8 mouse cellular contexts compared by ENCODE assay signal in the genomic region with DNA sequence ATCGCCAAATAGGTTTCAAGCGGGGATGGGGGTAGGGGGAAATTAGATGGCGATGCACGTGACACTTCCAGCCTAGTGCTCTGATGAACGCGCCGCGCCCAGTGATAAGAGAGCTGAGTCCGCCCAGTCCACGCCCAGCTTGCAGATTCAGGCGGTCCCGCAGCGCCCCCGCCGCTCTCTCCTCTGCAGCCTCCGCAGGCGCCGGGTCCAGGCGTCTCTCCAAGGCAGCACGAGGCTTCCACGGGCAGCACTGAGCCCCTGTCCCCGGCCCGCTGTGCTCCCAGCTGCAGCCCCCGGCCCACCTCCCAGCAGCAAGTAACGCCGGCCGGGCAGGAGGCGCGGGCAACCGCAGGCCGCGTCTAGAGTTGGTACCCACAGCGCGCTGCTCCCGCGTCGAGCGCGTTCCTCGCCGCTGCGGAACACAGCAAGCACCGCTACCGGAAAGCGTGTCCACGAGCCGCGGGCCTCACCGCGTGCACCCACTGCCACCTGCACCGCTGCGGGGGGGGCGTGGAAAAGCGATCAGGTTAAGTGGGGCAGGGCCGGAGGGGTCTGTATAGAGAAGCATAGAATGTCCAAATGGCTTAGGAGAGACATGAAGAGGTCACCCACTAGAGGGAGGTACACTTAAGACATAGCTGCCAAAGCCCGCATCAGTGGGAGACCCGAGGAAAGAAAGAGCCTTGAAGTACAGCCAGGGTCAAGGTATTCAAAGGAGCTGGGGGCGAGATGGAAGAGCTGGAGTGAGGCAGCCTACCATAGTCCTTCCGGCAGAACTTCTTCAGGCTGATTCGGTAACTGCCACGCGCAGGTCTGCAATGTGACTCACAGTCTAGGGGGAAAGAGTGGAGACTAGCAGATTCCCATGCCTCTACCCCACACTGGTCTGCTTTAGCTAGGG. TPM values are rescaled to one million over a fixed set of nuclear protein-coding genes. Genes with fewer than 3 reads are reported as not detected.
A peak's percentile ranks its signal among the peaks of the same experiment; 100 is the strongest.
DNase-seq lines count a peak whose midpoint lies in the region; ATAC-seq lines count a peak whose summit lies in the region.

No protein-coding gene starts in this region.

- no peaks in the 10 kb centered on the region for H3K27me3 ChIP-seq in embryonic facial prominence, embryonic 15.5 days
- peaks cover 26% of the 10 kb centered on the region for H3K27me3 ChIP-seq in lung, embryonic 15.5 days

- H3K4me3 ChIP-seq in embryonic facial prominence, embryonic 15.5 days (replicated peaks), result peak overlapping the region; percentile 72
- H3K4me3 ChIP-seq in lung, embryonic 15.5 days, result peak overlapping the region; percentile 75

- 5% methylated on average over 62 of the region's 62 CpGs for WGBS in embryonic facial prominence, embryonic 15.5 days
- WGBS in lung, embryonic 15.5 days, result 4% methylated on average over 62 of the region's 62 CpGs

- intact Hi-C loops in heart, postnatal 14 days (cut with DNase I), result loop anchor here (5.0 kb wide), 1 partner anchor 46 kb away; a partner anchor contains a TSS

- H3K4me1 ChIP-seq in embryonic facial prominence, embryonic 15.5 days, result peaks cover 85% of the 10 kb centered on the region
- peaks cover 73% of the 10 kb centered on the region for H3K4me1 ChIP-seq in lung, embryonic 15.5 days

- peak overlapping the region; percentile 90 for H3K4me2 ChIP-seq in embryonic facial prominence, embryonic 15.5 days (replicated peaks)
- peak overlapping the region; percentile 98 for H3K4me2 ChIP-seq in lung, embryonic 15.5 days

- H3K9me3 ChIP-seq in embryonic facial prominence, embryonic 15.5 days (replicated peaks), result no peaks in the 10 kb centered on the region
- H3K9me3 ChIP-seq in lung, embryonic 15.5 days, result no peaks in the 10 kb centered on the region

- no peaks in the 10 kb centered on the region for H3K36me3 ChIP-seq in embryonic facial prominence, embryonic 15.5 days
- no peaks in the 10 kb centered on the region for H3K36me3 ChIP-seq in lung, embryonic 15.5 days

- H3K9ac ChIP-seq in embryonic facial prominence, embryonic 15.5 days, result peak overlapping the region; percentile 28; the same call in 1 of the 2 replicates
- H3K9ac ChIP-seq in lung, embryonic 15.5 days, result peak overlapping the region; percentile 76

- peak overlapping the region; percentile 49; the same call in 1 of the 2 replicates for H3K27ac ChIP-seq in embryonic facial prominence, embryonic 15.5 days (replicated peaks)
- H3K27ac ChIP-seq in lung, embryonic 15.5 days, result peak overlapping the region; percentile 59; the same call in 1 of the 2 replicates

- DNase-seq in adrenal gland, postnatal 25 days, result peak; percentile 65
- peak; percentile 41 to 56 for DNase-seq in heart, postnatal 14 days
- peak; percentile 84 for DNase-seq in layer of hippocampus, adult 9-11 months
- DNase-seq in retina, postnatal 1 day, result peak; percentile 70

- peak; percentile 63 for ATAC-seq in CD4-positive, CD25-positive, alpha-beta regulatory T cell, adult 4 months
- no peak for ATAC-seq in embryonic facial prominence, embryonic 15.5 days (ENCODE audit: insufficient number of reproducible peaks, low FRiP score, low TSS enrichment, low read depth)
- ATAC-seq in lung, embryonic 15.5 days (ENCODE audit: borderline replicate concordance, extremely low read depth, low FRiP score, low TSS enrichment), result 0 out of 2 replicates have a peak, but pooled peaks have one; percentile 8
- no peak for ATAC-seq in activated CD4-positive, CD25-positive, alpha-beta regulatory T cell, adult 4 months

RNA-seq across cellular contexts. Expression of a gene that starts 1.3 kb away (rescaled TPM):
- under 1 TPM; 0.47 to 0.62 TPM for polyA plus RNA-seq in CD4-positive, CD25-positive, alpha-beta regulatory T cell, adult 4 months (2017; shearing (Covaris generic))
- 13.8 and 22.4 TPM in 2 replicates for total RNA-seq in adrenal gland, postnatal 25 days (2021)
- polyA plus RNA-seq in embryonic facial prominence, embryonic 15.5 days (2015; fragmentation: Nextera tagmentation; extraction: Ambion mirVana), result 5.5 and 8.6 TPM in 2 replicates
- 1 to 10 TPM; 8.7 to 9.3 TPM for total RNA-seq in heart, postnatal 14 days (2021)
- 4.7 and 5.4 TPM in 2 replicates for polyA plus RNA-seq in lung, embryonic 15.5 days (2015; fragmentation: Nextera tagmentation; extraction: Ambion mirVana)
- under 1 TPM; 0.45 to 0.60 TPM for polyA plus RNA-seq in activated CD4-positive, CD25-positive, alpha-beta regulatory T cell, adult 4 months (2017; shearing (Covaris generic))

RNA-seq across cellular contexts. Expression of a gene that starts 2.6 kb away (rescaled TPM):
- under 1 TPM in 1 of 2 experiments, not detected in 1; 0.07 TPM for polyA plus RNA-seq in CD4-positive, CD25-positive, alpha-beta regulatory T cell, adult 4 months (2017; shearing (Covaris generic))
- total RNA-seq in adrenal gland, postnatal 25 days (2021), result 2.0 and 2.5 TPM in 2 replicates
- 10.5 and 11.0 TPM in 2 replicates for polyA plus RNA-seq in embryonic facial prominence, embryonic 15.5 days (2015; fragmentation: Nextera tagmentation; extraction: Ambion mirVana)
- 1 to 10 TPM in 1 of 2 experiments, under 1 TPM in 1; 0.90 to 1.0 TPM for total RNA-seq in heart, postnatal 14 days (2021)
- polyA plus RNA-seq in lung, embryonic 15.5 days (2015; fragmentation: Nextera tagmentation; extraction: Ambion mirVana), result 6.1 and 6.7 TPM in 2 replicates
- not detected for polyA plus RNA-seq in activated CD4-positive, CD25-positive, alpha-beta regulatory T cell, adult 4 months (2017; shearing (Covaris generic))

RNA-seq across cellular contexts. Expression of a gene that starts 13.9 kb away (rescaled TPM):
- 10 to 100 TPM in 1 of 2 experiments, 1 to 10 TPM in 1; 8.9 to 17.5 TPM for polyA plus RNA-seq in CD4-positive, CD25-positive, alpha-beta regulatory T cell, adult 4 months (2017; shearing (Covaris generic))
- total RNA-seq in adrenal gland, postnatal 25 days (2021), result 8.9 and 10.1 TPM in 2 replicates
- polyA plus RNA-seq in embryonic facial prominence, embryonic 15.5 days (2015; fragmentation: Nextera tagmentation; extraction: Ambion mirVana), result 11.6 and 13.0 TPM in 2 replicates
- 1 to 10 TPM; 3.0 to 3.2 TPM for total RNA-seq in heart, postnatal 14 days (2021)
- polyA plus RNA-seq in lung, embryonic 15.5 days (2015; fragmentation: Nextera tagmentation; extraction: Ambion mirVana), result 11.5 and 12.4 TPM in 2 replicates
- 1 to 10 TPM; 6.6 to 8.8 TPM for polyA plus RNA-seq in activated CD4-positive, CD25-positive, alpha-beta regulatory T cell, adult 4 months (2017; shearing (Covaris generic))

RNA-seq across cellular contexts. Expression of a gene that starts 37.2 kb away (rescaled TPM):
- 100 to 1,000 TPM; 213 to 271 TPM for polyA plus RNA-seq in CD4-positive, CD25-positive, alpha-beta regulatory T cell, adult 4 months (2017; shearing (Covaris generic))
- total RNA-seq in adrenal gland, postnatal 25 days (2021), result 412 and 427 TPM in 2 replicates
- polyA plus RNA-seq in embryonic facial prominence, embryonic 15.5 days (2015; fragmentation: Nextera tagmentation; extraction: Ambion mirVana), result 539 and 547 TPM in 2 replicates
- total RNA-seq in heart, postnatal 14 days (2021), result 100 to 1,000 TPM; 241 to 249 TPM
- polyA plus RNA-seq in lung, embryonic 15.5 days (2015; fragmentation: Nextera tagmentation; extraction: Ambion mirVana), result 447 and 455 TPM in 2 replicates
- polyA plus RNA-seq in activated CD4-positive, CD25-positive, alpha-beta regulatory T cell, adult 4 months (2017; shearing (Covaris generic)), result 100 to 1,000 TPM; 152 to 192 TPM

RNA-seq across cellular contexts. Expression of a gene that starts 43.1 kb away (rescaled TPM):
- polyA plus RNA-seq in CD4-positive, CD25-positive, alpha-beta regulatory T cell, adult 4 months (2017; shearing (Covaris generic)), result 10 to 100 TPM; 20.2 to 37.8 TPM
- 38.1 and 45.6 TPM in 2 replicates for total RNA-seq in adrenal gland, postnatal 25 days (2021)
- polyA plus RNA-seq in embryonic facial prominence, embryonic 15.5 days (2015; fragmentation: Nextera tagmentation; extraction: Ambion mirVana), result 35.3 and 37.5 TPM in 2 replicates
- total RNA-seq in heart, postnatal 14 days (2021), result 10 to 100 TPM; 12.2 to 12.7 TPM
- 33.2 and 34.5 TPM in 2 replicates for polyA plus RNA-seq in lung, embryonic 15.5 days (2015; fragmentation: Nextera tagmentation; extraction: Ambion mirVana)
- polyA plus RNA-seq in activated CD4-positive, CD25-positive, alpha-beta regulatory T cell, adult 4 months (2017; shearing (Covaris generic)), result 10 to 100 TPM; 23.1 to 34.5 TPM

Comparison
In these comparisons a context has a peak if more than half of its experiments do, and no peak if none do; other contexts are left out.
1. ATAC-seq: peak in CD4-positive, CD25-positive, alpha-beta regulatory T cell, adult 4 months (single experiment) and lung, embryonic 15.5 days (single experiment); none in embryonic facial prominence, embryonic 15.5 days (single experiment) and activated CD4-positive, CD25-positive, alpha-beta regulatory T cell, adult 4 months (single experiment).
2. Peak in every context shown above with its lines, with median percentiles within 50 percentile points of each other: DNase-seq.